23 mouse cellular contexts compared by ENCODE assay signal in genomic region chr1:59473181-59473555, GRCm38 (mm10). TPM values are rescaled to one million over a fixed set of nuclear protein-coding genes. Genes with fewer than 3 reads are reported as not detected.
DNase-seq lines count a peak whose midpoint lies in the region; ATAC-seq and TF ChIP-seq lines count a peak whose summit lies in the region.
"Had no signal": no experiment of that assay in that cellular context is flagged by ENCODE, and none has a peak within 500 bp of the region (broad histone marks: within the 10 kb centered on the region; RNA-seq: fewer than 3 reads in every experiment).

No protein-coding gene starts in this region.

- 0 out of 2 replicates have a peak overlapping the region, but pooled peaks have one; percentile 19 for H3K4me2 ChIP-seq in heart, embryonic 14.5 days (ENCODE audit: low read length)
- peak overlapping the region; percentile 11; the same call in 1 of the 2 replicates for H3K4me2 ChIP-seq in embryonic facial prominence, embryonic 13.5 days
- H3K4me2 ChIP-seq: heart, embryonic 15.5 days had no signal

- no peak overlapping the region for H3K4me3 ChIP-seq in heart, embryonic 14.5 days (ENCODE audit: control insufficient read depth in 1 of 2, insufficient read depth in 1 of 2, low read depth in 1 of 2, low read length in 2 of 2)
- peak overlapping the region; percentile 51 for H3K4me3 ChIP-seq in E14TG2a.4 (replicated peaks; ENCODE audit: low read length)
- no peak overlapping the region for H3K4me3 ChIP-seq in embryonic facial prominence, embryonic 13.5 days
- H3K4me3 ChIP-seq: erythroblast, embryonic 14.5 days; heart, embryonic 15.5 days; myocyte had no signal

- ATAC-seq in heart, embryonic 14.5 days (ENCODE audit: insufficient number of reproducible peaks, insufficient read depth, low FRiP score, low read depth), result no peak
- no peak for ATAC-seq in embryonic facial prominence, embryonic 13.5 days (ENCODE audit: insufficient number of reproducible peaks, insufficient read depth, low FRiP score, low TSS enrichment, low read depth)
- ATAC-seq: forebrain, embryonic 16.5 days; liver, postnatal 0 days had no signal

- no peaks in the 10 kb centered on the region for H3K9me3 ChIP-seq in heart, embryonic 14.5 days (ENCODE audit: control insufficient read depth, low read length)
- H3K9me3 ChIP-seq in E14TG2a.4 (ENCODE audit: low read length), result peaks cover 6% of the 10 kb centered on the region; the same call in 1 of the 2 replicates
- no peaks in the 10 kb centered on the region for H3K9me3 ChIP-seq in embryonic facial prominence, embryonic 13.5 days
- H3K9me3 ChIP-seq: G1E; heart, embryonic 15.5 days had no signal

- H3K27ac ChIP-seq in heart, embryonic 14.5 days (replicated peaks in 1 of 2; ENCODE audit: control insufficient read depth in 1 of 2, insufficient read depth in 1 of 2, low read depth in 2 of 2, low read length in 2 of 2), result no peak overlapping the region
- H3K27ac ChIP-seq in embryonic facial prominence, embryonic 13.5 days, result 0 out of 2 replicates have a peak overlapping the region, but pooled peaks have one; percentile 0
- H3K27ac ChIP-seq: heart, embryonic 15.5 days had no signal

- H3K27me3 ChIP-seq in heart, embryonic 14.5 days (ENCODE audit: control insufficient read depth, insufficient read depth, low read length), result peaks cover 53% of the 10 kb centered on the region
- peaks cover 31% of the 10 kb centered on the region for H3K27me3 ChIP-seq in E14TG2a.4 (ENCODE audit: insufficient read depth, low read length)
- H3K27me3 ChIP-seq in embryonic facial prominence, embryonic 13.5 days, result no peaks in the 10 kb centered on the region

- no peak for TF ChIP-seq CTCF in E14TG2a.4 (conservative IDR thresholded peaks at IDR 0.05; ENCODE audit: low read length)

- WGBS in heart, embryonic 14.5 days, result 11% methylated on average over 4 of the region's 4 CpGs
- 9% methylated on average over 4 of the region's 4 CpGs for WGBS in embryonic facial prominence, embryonic 13.5 days

- H3K9ac ChIP-seq in heart, embryonic 14.5 days (ENCODE audit: low read length), result no peak overlapping the region
- H3K9ac ChIP-seq in embryonic facial prominence, embryonic 13.5 days, result no peak overlapping the region
- H3K9ac ChIP-seq: heart, embryonic 15.5 days; liver, postnatal 0 days had no signal

- H3K36me3 ChIP-seq in heart, embryonic 14.5 days (ENCODE audit: control insufficient read depth, insufficient read depth, low read length), result no peaks in the 10 kb centered on the region
- no peaks in the 10 kb centered on the region for H3K36me3 ChIP-seq in E14TG2a.4 (ENCODE audit: insufficient read depth, low read length)
- H3K36me3 ChIP-seq in embryonic facial prominence, embryonic 13.5 days, result no peaks in the 10 kb centered on the region
- H3K36me3 ChIP-seq: G1E; heart, embryonic 15.5 days had no signal

- H3K4me1 ChIP-seq in heart, embryonic 14.5 days (ENCODE audit: control insufficient read depth in 2 of 2, insufficient read depth in 2 of 2, low read length in 2 of 2), result peaks cover 2 to 8% of the 10 kb centered on the region in 2 experiments; a peak in 3 of 4 replicates
- peaks cover 76% of the 10 kb centered on the region for H3K4me1 ChIP-seq in E14TG2a.4 (replicated peaks; ENCODE audit: low read depth, low read length)
- H3K4me1 ChIP-seq in embryonic facial prominence, embryonic 13.5 days, result peaks cover 24% of the 10 kb centered on the region

- DNase-seq in heart, adult 9 months (ENCODE audit: low spot score in 2 of 2), result no peak
- peak; percentile 68 for DNase-seq in ES-CJ7 (ENCODE audit: low read depth, low spot score)
- DNase-seq in spleen, postnatal 14 days (ENCODE audit: low spot score in 2 of 2), result no peak
- no peak for DNase-seq in right cerebral cortex, postnatal 14 days
- DNase-seq: adrenal gland, postnatal 36 days; cerebellum, adult 11-12 months; cerebellum, postnatal 14 days; gastrocnemius, postnatal 36 days; kidney, adult 11 months; liver, postnatal 0 days; midbrain, embryonic 14.5 days; spleen, adult 18-20 months; thymus, adult 18-20 months had no signal

RNA-seq across cellular contexts. Expression of gene Fzd7, which starts 9.1 kb away (rescaled TPM):
- polyA plus RNA-seq in heart, embryonic 14.5 days (2014; fragmentation: Nextera tagmentation; extraction: Ambion mirVana), result 1.8 and 5.4 TPM in 2 replicates
- 13.4 and 13.7 TPM in 2 replicates for polyA plus RNA-seq in embryonic facial prominence, embryonic 13.5 days (2015; fragmentation: Nextera tagmentation; extraction: Ambion mirVana)

RNA-seq across cellular contexts. Expression of gene Gm973, which starts 42.9 kb away (rescaled TPM):
- polyA plus RNA-seq in heart, embryonic 14.5 days (2014; fragmentation: Nextera tagmentation; extraction: Ambion mirVana), result not detected in 2 replicates
- 2.7 and 2.8 TPM in 2 replicates for polyA plus RNA-seq in embryonic facial prominence, embryonic 13.5 days (2015; fragmentation: Nextera tagmentation; extraction: Ambion mirVana)
- polyA plus RNA-seq: C2C12; erythroblast, embryonic 14.5 days; liver, adult 2 months; liver, postnatal 0 days; myocyte had no signal
